Mouse (Mus musculus) stomach, embryonic 16.5 days (tissue): ENCODE data around the gene Ppp1r3e. TPM values are rescaled to one million over a fixed set of nuclear protein-coding genes. Genes with fewer than 3 reads are reported as not detected.

Experiments
- ATAC-seq: fragments of 200-750 bp; cut with Nextera tagmentation; 2 replicates; pipeline ENCODE4 v1.8.0; 2017; ENCODE audit warnings: moderate number of reproducible peaks, moderate TSS enrichment; ENCODE audit not compliant: insufficient read depth, low FRiP score
- H3K27ac ChIP-seq: fragments of 300-500 bp; sonication (generic); 2 replicates; pipeline ENCODE4 v1.5.1; 2014; ENCODE audit warnings: low read length
- H3K27me3 ChIP-seq: fragments of 300-500 bp; sonication (generic); 2 replicates; pipeline ENCODE4 v1.6.1; 2014; ENCODE audit warnings: low read length, control low read depth, mixed read lengths; ENCODE audit not compliant: control insufficient read depth, insufficient read depth
- H3K36me3 ChIP-seq: fragments of 300-500 bp; sonication (generic); 2 replicates; pipeline ENCODE4 v1.6.1; 2014; ENCODE audit warnings: low read length; ENCODE audit not compliant: control insufficient read depth, insufficient read depth
- H3K4me1 ChIP-seq: fragments of 300-500 bp; sonication (generic); 2 replicates; pipeline ENCODE4 v1.6.1; 2014; ENCODE audit warnings: low read length, control low read depth, mixed read lengths; ENCODE audit not compliant: control insufficient read depth, insufficient read depth
- H3K4me2 ChIP-seq: fragments of 300-500 bp; sonication (generic); 2 replicates; pipeline ENCODE4 v1.6.1; 2014; ENCODE audit warnings: low read depth, low read length, mixed read lengths
- H3K4me3 ChIP-seq: fragments of 300-500 bp; sonication (generic); replicated peaks from 2 replicates; pipeline ENCODE4 v1.5.1; 2014; ENCODE audit warnings: mild to moderate bottlenecking, low read length
- H3K9ac ChIP-seq: fragments of 300-500 bp; sonication (generic); 2 replicates; pipeline ENCODE4 v1.6.1; 2014; ENCODE audit warnings: low read length
- H3K9me3 ChIP-seq: fragments of 300-500 bp; sonication (generic); replicated peaks from 2 replicates; pipeline ENCODE4 v1.6.1; 2016; ENCODE audit warnings: low read length, control low read depth; ENCODE audit not compliant: control insufficient read depth
- WGBS: fragments of 180-500 bp; shearing (Covaris S2); extraction: QIAGEN DNeasy Blood & Tissue Kit; methylation state at CpG from one replicate; pipeline ENCODE4 v1.1.7; 2014; 5-methylcytosine and 5-hydroxymethylcytosine counted together
- polyA plus RNA-seq: library from polyadenylated mRNA; unstranded; fragments of >200 nt; fragmentation: Nextera tagmentation; extraction: Ambion mirVana; gene quantifications from 2 replicates; pipeline ENCODE4 v1.2.1, GENCODE M21; 2015

The Ppp1r3e gene
- polyA plus RNA-seq, 1 experiment from 2014 or later: 1.2 TPM

GRCm38 (mm10) chr14:54843461-54843860 lies 33.9 kb downstream of the Ppp1r3e start:
- WGBS: 1% methylated on average over 4 of the region's 4 CpGs
- Histone ChIP-seq H3K9ac (no peak overlapping the region), H3K36me3 (no peaks in the 10 kb centered on the region), H3K9me3 (no peaks in the 10 kb centered on the region), H3K4me3 (no peak overlapping the region), H3K27me3 (no peaks in the 10 kb centered on the region), H3K4me2 (no peak overlapping the region), H3K27ac (no peak overlapping the region), H3K4me1 (no peaks in the 10 kb centered on the region)
- ATAC-seq: no peak

GRCm38 (mm10) chr14:54823716-54824115 lies 53.6 kb downstream of the Ppp1r3e start:
- Histone ChIP-seq H3K4me1 (no peaks in the 10 kb centered on the region), H3K27ac (no peak overlapping the region)
- 66% methylated on average over 1 of the region's 1 CpGs for WGBS

More at GRCm38 (mm10) chr14:54823716-54824115, 53.6 kb downstream of the Ppp1r3e start:
- Histone ChIP-seq H3K27me3 (no peaks in the 10 kb centered on the region), H3K4me2 (no peak overlapping the region), H3K36me3 (no peaks in the 10 kb centered on the region), H3K4me3 (no peak overlapping the region), H3K9ac (no peak overlapping the region), H3K9me3 (no peaks in the 10 kb centered on the region)
- no peak for ATAC-seq

Other genes with a start within 250 kb of the Ppp1r3e start
- not detected in 2 replicates for gene Gm17606, start 236.6 kb downstream of the Ppp1r3e start, polyA plus RNA-seq
- gene Cdh24, start 236.2 kb downstream of the Ppp1r3e start, polyA plus RNA-seq: 1.6 and 2.2 TPM in 2 replicates
- gene 1700123O20Rik, start 191.3 kb downstream of the Ppp1r3e start, polyA plus RNA-seq: 68.3 and 76.6 TPM in 2 replicates
- gene Acin1, start 190.6 kb downstream of the Ppp1r3e start, polyA plus RNA-seq: 89.1 and 101 TPM in 2 replicates
- 0.15 and 0.19 TPM in 2 replicates for gene Gm29776, start 178.7 kb downstream of the Ppp1r3e start, polyA plus RNA-seq
- 0.88 and 1.2 TPM in 2 replicates for gene Cebpe, start 165.4 kb downstream of the Ppp1r3e start, polyA plus RNA-seq
- 9.9 and 10.2 TPM in 2 replicates for gene Slc7a8, start 95.6 kb downstream of the Ppp1r3e start, polyA plus RNA-seq
- not detected in 2 replicates for gene Rnf212b, start 63.4 kb downstream of the Ppp1r3e start, polyA plus RNA-seq
- 7.7 and 8.6 TPM in 2 replicates for gene Homez, start 6.6 kb downstream of the Ppp1r3e start, polyA plus RNA-seq
- 4.0 and 4.2 TPM in 2 replicates for gene Bcl2l2, start 5.8 kb upstream of the Ppp1r3e start, polyA plus RNA-seq
- 0.12 TPM in 1 of 2 replicates, not detected in the other for gene Gm20521, start 5.9 kb upstream of the Ppp1r3e start, polyA plus RNA-seq
- gene Pabpn1, start 14.9 kb upstream of the Ppp1r3e start, polyA plus RNA-seq: 67.8 and 78.6 TPM in 2 replicates
- 29.2 and 32.2 TPM in 2 replicates for gene Slc22a17, start 35.6 kb upstream of the Ppp1r3e start, polyA plus RNA-seq
- gene Efs, start 48.6 kb upstream of the Ppp1r3e start, polyA plus RNA-seq: 26.8 and 30.3 TPM in 2 replicates
- gene Il25, start 55.1 kb upstream of the Ppp1r3e start, polyA plus RNA-seq: not detected in 2 replicates
- gene Cmtm5, start 58.7 kb upstream of the Ppp1r3e start, polyA plus RNA-seq: 3.4 and 4.9 TPM in 2 replicates
- 0.56 and 2.1 TPM in 2 replicates for gene Myh6, start 89.4 kb upstream of the Ppp1r3e start, polyA plus RNA-seq
- not detected in 2 replicates for gene Gm17428, start 99.4 kb upstream of the Ppp1r3e start, polyA plus RNA-seq
- gene Myh7, start 117.1 kb upstream of the Ppp1r3e start, polyA plus RNA-seq: 7.6 and 25.7 TPM in 2 replicates
- 74.7 and 74.9 TPM in 2 replicates for gene Ngdn, start 137.9 kb upstream of the Ppp1r3e start, polyA plus RNA-seq
- gene Zfhx2, start 214.8 kb upstream of the Ppp1r3e start, polyA plus RNA-seq: 3.1 and 3.6 TPM in 2 replicates
- gene Thtpa, start 217.2 kb upstream of the Ppp1r3e start, polyA plus RNA-seq: 19.9 and 22.5 TPM in 2 replicates
- gene Ap1g2, start 229.0 kb upstream of the Ppp1r3e start, polyA plus RNA-seq: 46.2 and 54.8 TPM in 2 replicates
- 1.1 and 1.2 TPM in 2 replicates for gene Jph4, start 239.4 kb upstream of the Ppp1r3e start, polyA plus RNA-seq